Mouse (Mus musculus) embryo, embryonic 11.5 days (tissue): ENCODE data around the gene Zfp946.

ENCODE experiments used
- DNase-seq: peaks from one replicate; pipeline ENCODE4 v3.0.0-alpha.2; 2012; ENCODE audit warnings: low read depth, low spot score

Zfp946 gene

GRCm38 (mm10) chr17:22423952-22424617 lies at the start of gene Zfp946:
Gene Zfp946 (plus strand): TSS chr17:22424222.
- peak; percentile 82 for DNase-seq

DNA sequence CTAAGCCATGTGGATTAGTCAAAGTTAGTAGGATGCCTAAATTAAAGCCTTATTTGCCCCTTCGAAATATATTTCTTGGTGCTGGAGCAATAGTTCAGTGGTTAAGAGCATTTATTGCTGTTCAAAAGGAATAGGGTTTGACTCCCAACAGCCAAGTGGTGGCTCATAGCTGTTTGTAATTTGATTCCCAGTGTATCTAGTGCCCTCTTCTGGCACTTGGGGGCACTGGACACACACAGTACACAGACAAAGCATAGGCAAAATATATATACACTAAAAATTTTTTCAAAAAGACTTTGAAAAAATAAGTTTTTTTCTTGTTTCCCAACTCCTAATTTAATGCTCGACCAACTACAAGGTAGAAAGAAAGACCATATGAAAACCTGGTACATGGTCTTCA lies 13.3 kb upstream of the Zfp946 start:
- DNase-seq, result no peak

DNA sequence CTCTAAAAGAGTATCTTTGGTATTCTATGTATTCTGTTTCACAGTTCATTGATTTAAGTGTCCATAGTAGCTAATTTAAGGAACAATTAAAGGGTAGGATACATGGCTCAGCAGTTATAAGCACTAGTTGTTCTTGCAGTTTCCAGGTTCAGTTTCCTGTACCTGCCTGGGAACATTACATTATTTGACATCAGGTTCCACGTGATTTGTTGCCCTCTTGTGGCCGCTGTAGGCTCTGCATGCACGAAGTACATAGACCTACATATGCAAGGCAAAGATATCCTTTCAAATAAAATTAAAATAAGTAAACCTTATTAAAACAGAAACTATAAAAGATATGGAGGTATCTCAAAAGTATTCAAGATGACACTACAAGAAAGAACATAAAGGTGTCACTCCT lies 6.5 kb upstream of the Zfp946 start:
- peak; percentile 46 for DNase-seq

DNA sequence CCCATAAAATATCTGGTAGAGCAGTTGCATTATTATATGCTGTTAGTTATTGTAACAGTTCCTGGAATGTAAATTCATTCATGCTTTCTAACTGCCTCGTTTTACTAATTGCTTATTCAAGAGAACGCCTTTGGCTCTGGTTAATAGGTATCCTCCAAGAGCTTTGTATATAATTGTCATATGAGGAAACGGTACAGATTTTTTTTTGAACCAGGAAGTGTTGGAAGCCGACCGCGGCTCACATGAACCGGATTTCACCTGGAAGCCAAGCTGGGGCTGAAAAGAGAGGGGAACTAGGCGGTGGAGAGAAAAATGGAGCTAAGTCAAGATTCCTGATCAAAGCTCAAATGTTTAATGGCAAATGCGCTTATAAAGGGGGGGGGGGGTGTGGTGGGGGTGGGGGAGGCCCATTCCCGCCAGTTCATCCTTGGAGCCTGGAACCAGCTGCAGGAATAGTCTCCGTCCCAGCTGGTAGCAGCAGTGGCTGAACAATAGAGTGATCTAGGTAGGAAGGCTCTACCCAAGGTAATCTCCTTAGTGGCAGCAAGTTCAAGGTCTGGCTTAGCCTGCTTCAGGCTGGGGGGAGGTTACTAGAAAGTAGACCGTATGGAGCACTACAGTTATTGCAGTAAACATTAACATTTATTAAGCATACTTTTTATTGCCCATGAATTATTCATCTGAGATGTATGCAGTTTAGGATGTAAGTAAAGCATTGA lies 773 bp downstream of the Zfp946 start:
- DNase-seq, result no peak

DNA sequence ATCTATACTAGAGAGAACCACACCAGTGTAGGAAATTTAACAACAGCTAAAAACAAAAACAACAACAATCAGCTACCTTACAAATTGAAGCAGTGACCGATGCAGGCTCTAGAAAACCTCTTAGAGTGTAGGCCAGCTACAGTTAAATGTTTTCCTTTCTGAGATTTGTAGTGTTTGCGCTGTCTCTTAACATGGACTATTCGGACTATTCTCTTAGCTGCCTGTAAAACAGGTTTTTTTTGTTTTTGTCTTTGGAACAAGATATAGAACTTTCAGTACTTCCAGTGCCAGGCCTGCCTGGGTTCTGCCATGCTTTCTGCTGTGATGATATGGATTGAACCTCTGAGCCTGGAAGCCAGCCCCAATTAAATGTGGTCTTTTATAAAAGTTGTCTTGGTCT lies 23.7 kb downstream of the Zfp946 start:
- DNase-seq, result no peak

DNA sequence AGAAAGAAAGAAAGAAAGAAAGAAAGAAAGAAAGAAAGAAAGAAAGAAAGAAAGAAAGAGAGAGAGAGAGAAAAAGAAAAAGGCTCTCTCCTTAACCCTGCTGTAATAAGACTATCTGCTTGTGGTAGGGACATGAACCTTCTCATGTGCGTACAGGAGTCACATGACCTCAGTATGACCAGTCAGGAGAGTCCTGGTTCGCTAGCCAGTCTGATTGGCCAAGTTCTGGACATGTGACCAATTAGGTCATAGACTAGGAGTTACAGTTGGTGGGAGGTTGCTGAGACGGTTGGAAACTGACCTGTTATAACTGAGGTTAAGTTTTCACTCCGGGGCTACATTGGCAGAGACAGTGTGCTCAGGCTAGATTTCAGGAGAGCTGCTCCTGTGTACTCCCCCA lies 73.1 kb downstream of the Zfp946 start:
- DNase-seq, result no peak
